Mouse (Mus musculus) embryonic facial prominence, embryonic 14.5 days (tissue): ENCODE measurements around the gene Cdrt4. TPM values are rescaled to one million over a fixed set of nuclear protein-coding genes. Genes with fewer than 3 reads are reported as not detected.

Experiments used
- ATAC-seq: fragments of 200-750 bp; cut with Nextera tagmentation; 2 replicates; pipeline ENCODE4 v1.8.0; 2017; ENCODE audit warnings: low read depth, moderate number of reproducible peaks, moderate TSS enrichment
- DNase-seq: peaks from one replicate; pipeline ENCODE4 v3.0.0-alpha.2; 2015; ENCODE audit warnings: low spot score
- H3K27ac ChIP-seq: fragments of 300-500 bp; sonication (generic); replicated peaks from 2 replicates; pipeline ENCODE4 v1.5.1; 2014; ENCODE audit warnings: low read depth, mild to moderate bottlenecking, low read length, moderate library complexity
- H3K27me3 ChIP-seq: fragments of 300-500 bp; sonication (generic); replicated peaks from 2 replicates; pipeline ENCODE4 v1.6.1; 2014; ENCODE audit warnings: low read length; ENCODE audit not compliant: control insufficient read depth, insufficient read depth
- H3K36me3 ChIP-seq: fragments of 300-500 bp; sonication (generic); 2 replicates; pipeline ENCODE4 v1.6.1; 2014; ENCODE audit warnings: low read length, mixed read lengths; ENCODE audit not compliant: control insufficient read depth, insufficient read depth
- H3K4me1 ChIP-seq: fragments of 300-500 bp; sonication (generic); 2 replicates; pipeline ENCODE4 v1.6.1; 2014; ENCODE audit warnings: antibody characterized with exemption, low read length; ENCODE audit not compliant: control insufficient read depth, insufficient read depth
- H3K4me2 ChIP-seq: fragments of 300-500 bp; sonication (generic); 2 replicates; pipeline ENCODE4 v1.6.1; 2014; ENCODE audit warnings: low read depth, mild to moderate bottlenecking, low read length, moderate library complexity, mixed read lengths
- H3K4me3 ChIP-seq: fragments of 300-500 bp; sonication (generic); 2 replicates; pipeline ENCODE4 v1.5.1; 2014; ENCODE audit warnings: low read depth, mild to moderate bottlenecking, low read length
- H3K9ac ChIP-seq: fragments of 300-500 bp; sonication (generic); 2 replicates; pipeline ENCODE4 v1.6.1; 2014; ENCODE audit warnings: low read depth, mild to moderate bottlenecking, low read length, moderate library complexity, mixed read lengths
- H3K9me3 ChIP-seq: fragments of 300-500 bp; sonication (generic); 2 replicates; pipeline ENCODE4 v1.6.1; 2016; ENCODE audit warnings: low read length; ENCODE audit not compliant: control insufficient read depth
- WGBS: fragments of 180-500 bp; shearing (Covaris S2); extraction: QIAGEN DNeasy Blood & Tissue Kit; methylation state at CpG from one replicate; pipeline ENCODE4 v1.1.7; 2014; 5-methylcytosine and 5-hydroxymethylcytosine counted together
- polyA plus RNA-seq: library from polyadenylated mRNA; unstranded; fragments of >200 nt; fragmentation: Nextera tagmentation; extraction: Ambion mirVana; gene quantifications from 2 replicates; pipeline ENCODE4 v1.2.1, GENCODE M21; 2014

The Cdrt4 gene
- polyA plus RNA-seq, 1 experiment from 2014 or later: 0.58 TPM

DNA sequence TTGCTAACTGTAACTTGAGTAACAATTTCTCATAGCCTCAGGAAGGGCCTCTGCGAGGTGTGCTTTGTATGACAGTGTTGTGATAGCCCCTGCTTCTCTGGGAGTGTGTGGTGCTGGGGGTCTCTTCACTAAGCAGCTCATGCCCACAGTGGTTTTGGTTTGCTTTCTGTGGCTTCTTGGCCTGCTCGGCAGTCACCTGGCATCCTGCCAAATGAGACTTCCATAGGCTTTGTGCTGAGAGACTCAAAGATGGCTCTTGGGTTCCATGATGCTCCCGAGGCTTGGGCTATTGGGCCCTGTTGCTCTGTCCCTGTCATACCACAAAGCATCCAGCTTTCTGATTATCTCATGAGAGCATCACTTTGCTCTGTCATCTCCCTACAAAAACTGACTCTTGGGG lies 30.7 kb downstream of the Cdrt4 start:
- 34% methylated on average over 3 of the region's 3 CpGs for WGBS
- H3K9ac ChIP-seq: no peak overlapping the region
- ATAC-seq: 0 out of 2 replicates have a peak, but pooled peaks have one; percentile 18
- H3K4me1 ChIP-seq: peaks cover 7% of the 10 kb centered on the region
- no peaks in the 10 kb centered on the region for H3K36me3 ChIP-seq
- H3K9me3 ChIP-seq: 0 out of 2 replicates have a peak, but pooled peaks cover 5% of the 10 kb centered on the region
- no peak overlapping the region for H3K4me2 ChIP-seq
- no peaks in the 10 kb centered on the region for H3K27me3 ChIP-seq
- no peak overlapping the region for H3K4me3 ChIP-seq
- DNase-seq: no peak
- H3K27ac ChIP-seq: no peak overlapping the region

DNA sequence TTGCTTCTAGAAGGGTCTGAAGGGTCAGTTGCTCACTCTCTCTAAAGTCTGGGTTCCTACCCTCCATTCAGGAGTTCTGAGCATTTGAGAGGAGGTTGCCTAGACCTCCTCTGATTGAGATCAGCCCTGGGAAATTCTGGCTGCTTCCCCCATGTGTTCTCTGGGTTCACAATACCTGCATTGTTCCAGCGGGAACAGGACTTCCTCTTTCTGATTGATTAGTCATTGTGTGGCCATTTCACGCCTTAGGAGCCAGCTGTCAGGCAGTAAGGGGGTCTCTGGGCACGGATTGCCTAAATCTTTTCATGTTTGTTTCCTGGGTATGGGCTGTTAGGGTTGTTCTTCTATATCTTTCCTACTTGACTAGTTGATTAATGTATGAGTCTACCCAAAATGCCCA lies 32.8 kb downstream of the Cdrt4 start:
- WGBS: 11% methylated on average over 3 of the region's 3 CpGs
- H3K27me3 ChIP-seq: no peaks in the 10 kb centered on the region
- H3K4me3 ChIP-seq: no peak overlapping the region
- no peak overlapping the region for H3K9ac ChIP-seq
- DNase-seq (peak; percentile 20), ATAC-seq (peak; percentile 41; the same call in 1 of the 2 replicates)
- no peak overlapping the region for H3K27ac ChIP-seq
- H3K4me2 ChIP-seq: no peak overlapping the region
- H3K9me3 ChIP-seq: 0 out of 2 replicates have a peak, but pooled peaks cover 5% of the 10 kb centered on the region
- no peaks in the 10 kb centered on the region for H3K36me3 ChIP-seq
- peaks cover 7% of the 10 kb centered on the region for H3K4me1 ChIP-seq

DNA sequence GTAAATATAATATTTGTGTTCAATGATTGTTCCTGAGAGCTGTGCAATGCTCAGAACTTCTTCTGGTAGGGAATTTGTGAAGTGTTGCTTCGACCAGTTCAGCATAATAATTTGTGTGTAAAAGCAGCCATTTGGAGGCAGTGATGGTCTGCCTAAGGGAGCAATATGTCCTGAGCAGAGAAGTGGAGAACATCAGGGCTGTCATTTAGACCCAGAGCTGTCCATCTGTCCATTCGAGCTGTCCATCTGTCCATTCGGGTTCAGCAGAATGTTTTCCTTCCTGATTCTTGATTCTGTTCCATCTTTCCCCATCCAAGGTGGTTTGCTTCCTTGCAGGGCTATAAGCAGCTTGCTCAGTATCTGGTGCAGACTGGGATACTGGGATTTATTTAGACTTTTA lies 33.4 kb downstream of the Cdrt4 start:
- 62% methylated on average over 3 of the region's 3 CpGs for WGBS
- Histone ChIP-seq H3K36me3 (no peaks in the 10 kb centered on the region), H3K9me3 (0 out of 2 replicates have a peak, but pooled peaks cover 5% of the 10 kb centered on the region), H3K27me3 (no peaks in the 10 kb centered on the region), H3K4me1 (peaks cover 7% of the 10 kb centered on the region), H3K9ac (no peak overlapping the region), H3K4me3 (no peak overlapping the region), H3K27ac (no peak overlapping the region), H3K4me2 (no peak overlapping the region)
- DNase-seq (no peak), ATAC-seq (no peak)

DNA sequence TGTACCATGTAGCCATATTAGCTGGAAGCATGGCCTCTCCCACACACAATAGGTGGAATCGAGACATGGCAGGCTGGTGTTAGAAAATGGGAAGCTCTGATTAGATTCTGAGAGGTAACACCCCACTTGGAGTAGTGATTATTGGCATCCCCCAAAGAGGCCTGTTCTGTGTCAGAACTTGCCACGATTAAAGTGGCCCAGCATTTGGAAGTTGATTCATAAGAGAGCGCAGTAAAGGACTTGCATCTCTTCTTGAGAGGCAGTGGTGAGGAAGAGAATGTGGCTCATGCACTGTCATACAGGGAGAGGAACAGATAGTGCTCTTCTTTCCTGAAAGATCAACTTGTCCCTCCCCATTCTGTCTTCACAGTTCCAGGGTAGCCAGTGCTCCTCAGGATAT lies 34.1 kb downstream of the Cdrt4 start:
- Histone ChIP-seq H3K27me3 (no peaks in the 10 kb centered on the region), H3K4me1 (peaks cover 7% of the 10 kb centered on the region), H3K9ac (no peak overlapping the region), H3K4me3 (no peak overlapping the region), H3K9me3 (0 out of 2 replicates have a peak, but pooled peaks cover 5% of the 10 kb centered on the region), H3K27ac (no peak overlapping the region), H3K4me2 (no peak overlapping the region), H3K36me3 (no peaks in the 10 kb centered on the region)
- ATAC-seq (no peak), DNase-seq (no peak)
- WGBS: 85% methylated on average over 3 of the region's 3 CpGs

DNA sequence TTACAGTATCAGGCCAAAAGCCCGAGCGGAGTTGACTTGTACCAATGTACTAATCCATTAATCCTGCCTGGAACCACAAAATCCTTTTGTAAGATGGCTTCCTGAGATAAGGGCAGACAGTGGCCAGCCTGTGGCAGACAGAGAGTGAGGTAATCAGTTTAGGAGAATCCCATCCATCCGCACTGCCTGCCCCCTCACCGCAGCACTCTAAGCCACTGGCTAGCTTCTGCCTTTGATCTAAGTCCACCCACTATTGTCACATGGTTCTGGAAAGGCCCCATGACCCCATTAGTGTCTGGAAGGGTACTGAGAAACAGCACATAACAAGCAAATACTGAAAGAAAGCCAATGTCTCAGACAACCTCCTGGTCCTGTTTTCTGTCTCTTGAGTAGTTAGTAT lies 35.6 kb downstream of the Cdrt4 start:
- H3K9me3 ChIP-seq: no peaks in the 10 kb centered on the region
- no peaks in the 10 kb centered on the region for H3K27me3 ChIP-seq
- DNase-seq (no peak), ATAC-seq (no peak)
- H3K27ac ChIP-seq: no peak overlapping the region
- H3K4me1 ChIP-seq: peaks cover 7% of the 10 kb centered on the region
- 61% methylated on average over 4 of the region's 4 CpGs for WGBS
- no peak overlapping the region for H3K4me2 ChIP-seq
- no peak overlapping the region for H3K9ac ChIP-seq
- H3K4me3 ChIP-seq: no peak overlapping the region
- H3K36me3 ChIP-seq: no peaks in the 10 kb centered on the region

DNA sequence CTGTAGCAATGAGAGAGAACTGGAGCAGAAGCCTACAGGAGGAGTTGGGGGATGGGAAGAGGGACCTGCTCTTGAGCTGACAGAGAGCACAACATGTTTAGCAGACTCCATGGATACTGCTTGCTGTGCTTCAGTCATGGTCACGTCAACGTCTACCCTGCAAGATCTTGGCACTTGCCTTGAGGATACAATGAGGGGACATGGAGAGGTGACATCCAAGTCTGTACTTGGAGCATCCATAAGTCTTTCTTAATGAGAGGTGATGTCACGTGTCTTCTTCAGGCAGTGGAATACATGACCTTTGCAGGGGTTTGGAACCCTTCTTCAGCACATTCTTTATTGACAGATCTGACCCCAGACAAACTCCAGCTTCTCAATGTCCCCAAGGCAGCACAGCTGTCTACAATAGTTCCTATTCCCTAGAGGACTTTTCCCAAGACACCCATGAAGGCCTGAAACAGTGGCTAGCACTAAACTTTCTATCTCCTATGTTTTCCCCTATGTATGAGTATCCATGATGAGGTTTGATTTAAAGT lies 39.2 kb downstream of the Cdrt4 start:
- H3K27ac ChIP-seq: no peak overlapping the region
- H3K4me3 ChIP-seq: no peak overlapping the region
- H3K9me3 ChIP-seq: no peaks in the 10 kb centered on the region
- ATAC-seq (no peak), DNase-seq (no peak)
- H3K4me2 ChIP-seq: no peak overlapping the region
- H3K36me3 ChIP-seq: no peaks in the 10 kb centered on the region
- H3K27me3 ChIP-seq: no peaks in the 10 kb centered on the region
- 91% methylated on average over 3 of the region's 3 CpGs for WGBS
- peaks cover 7% of the 10 kb centered on the region; the same call in 1 of the 2 replicates for H3K4me1 ChIP-seq
- H3K9ac ChIP-seq: no peak overlapping the region

DNA sequence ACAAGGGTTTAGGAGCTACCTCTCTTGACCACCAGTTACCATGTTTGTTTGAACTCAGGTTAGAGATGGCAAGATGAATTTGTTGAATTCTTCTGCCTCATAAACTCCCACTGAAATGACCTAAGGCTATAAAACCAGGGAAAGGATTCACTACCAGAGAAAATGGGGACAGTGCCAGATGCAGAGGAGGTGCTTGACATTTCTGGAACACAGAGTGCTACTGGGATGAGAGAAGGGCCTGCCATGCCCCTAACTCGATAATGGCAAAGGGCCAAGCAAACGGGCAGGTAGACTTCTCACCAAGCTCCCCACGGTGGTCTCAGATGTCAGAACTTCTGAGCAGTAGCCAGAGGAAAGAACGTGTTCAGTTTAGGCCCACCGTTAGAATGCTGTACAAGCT lies 39.8 kb downstream of the Cdrt4 start:
- 64% methylated on average over 5 of the region's 5 CpGs for WGBS

DNA sequence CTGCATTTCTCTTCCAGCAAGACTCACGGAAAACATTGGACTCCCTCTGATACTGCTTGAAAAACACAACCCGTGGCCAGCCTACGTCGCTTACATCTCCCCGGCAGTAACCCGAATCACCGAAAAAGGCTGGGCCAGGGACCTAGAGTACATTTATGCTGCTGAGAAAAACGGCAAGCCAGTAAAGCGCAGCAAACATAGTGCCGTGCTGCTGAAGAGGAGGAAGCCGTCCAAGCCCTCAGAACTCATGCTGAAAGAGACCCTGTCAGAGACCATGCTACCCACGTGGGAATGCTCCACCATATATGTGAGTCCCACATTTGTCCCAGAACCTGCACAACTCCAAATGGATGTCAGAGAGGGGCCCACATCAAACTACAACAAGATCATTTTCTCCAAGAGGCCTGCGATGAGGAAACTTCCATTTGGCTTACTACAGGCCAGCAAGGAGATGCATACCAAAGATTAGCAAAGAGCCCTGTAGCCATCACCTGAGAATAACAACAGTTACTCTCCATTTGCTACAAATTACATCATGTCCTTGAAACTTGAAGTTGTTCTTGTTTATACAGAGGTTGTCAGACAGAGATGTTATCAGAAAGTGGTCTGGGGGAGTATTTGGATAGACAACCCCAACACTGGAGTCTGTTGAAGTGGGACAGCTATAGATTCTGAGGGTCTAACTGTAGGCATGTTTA lies 41.7 kb downstream of the Cdrt4 start:
- Histone ChIP-seq H3K9me3 (no peaks in the 10 kb centered on the region), H3K27me3 (no peaks in the 10 kb centered on the region), H3K4me2 (no peak overlapping the region), H3K27ac (no peak overlapping the region), H3K36me3 (no peaks in the 10 kb centered on the region), H3K9ac (no peak overlapping the region), H3K4me3 (no peak overlapping the region), H3K4me1 (peaks cover 8% of the 10 kb centered on the region)
- 80% methylated on average over 13 of the region's 13 CpGs for WGBS
- ATAC-seq (no peak), DNase-seq (no peak)

More for the DNA sequence above, 39.8 kb downstream of the Cdrt4 start:
- peaks cover 2% of the 10 kb centered on the region; the same call in 1 of the 2 replicates for H3K4me1 ChIP-seq
- H3K4me2 ChIP-seq: no peak overlapping the region
- no peaks in the 10 kb centered on the region for H3K36me3 ChIP-seq
- ATAC-seq: no peak
- no peaks in the 10 kb centered on the region for H3K9me3 ChIP-seq
- H3K4me3 ChIP-seq: no peak overlapping the region
- no peak overlapping the region for H3K27ac ChIP-seq
- H3K9ac ChIP-seq: no peak overlapping the region
- peak; percentile 24 for DNase-seq
- H3K27me3 ChIP-seq: no peaks in the 10 kb centered on the region
